Mouse (Mus musculus) cerebellum, postnatal 36 days (tissue): ENCODE measurements around the gene L3mbtl3.

ENCODE experiments used
- DNase-seq, 2 experiments: peaks; one replicate each; pipeline ENCODE4 v3.0.0; 2021 to 2022; ENCODE audit warnings: mixed read lengths in 2 of 2

Gene L3mbtl3

DNA sequence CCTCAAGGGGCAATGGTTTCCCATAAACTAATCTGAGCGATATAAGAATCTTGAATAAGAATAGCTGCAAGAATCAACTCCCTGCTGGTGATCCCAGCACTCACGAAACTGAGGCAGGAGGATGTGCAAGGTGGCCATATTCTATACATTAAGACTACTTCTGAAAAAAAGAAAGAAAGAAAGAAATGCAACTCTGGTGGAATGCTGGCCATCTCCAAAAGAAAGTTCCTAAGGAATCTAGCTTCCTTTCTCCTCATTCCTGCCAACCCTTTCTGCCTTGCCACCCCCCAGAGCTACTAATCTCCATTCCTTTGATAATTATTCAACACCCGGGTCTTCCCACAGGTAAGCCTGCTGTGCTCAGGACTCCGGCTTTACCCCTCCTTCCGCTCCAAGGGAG, 41.8 kb downstream of the L3mbtl3 start:
- DNase-seq = no peak

DNA sequence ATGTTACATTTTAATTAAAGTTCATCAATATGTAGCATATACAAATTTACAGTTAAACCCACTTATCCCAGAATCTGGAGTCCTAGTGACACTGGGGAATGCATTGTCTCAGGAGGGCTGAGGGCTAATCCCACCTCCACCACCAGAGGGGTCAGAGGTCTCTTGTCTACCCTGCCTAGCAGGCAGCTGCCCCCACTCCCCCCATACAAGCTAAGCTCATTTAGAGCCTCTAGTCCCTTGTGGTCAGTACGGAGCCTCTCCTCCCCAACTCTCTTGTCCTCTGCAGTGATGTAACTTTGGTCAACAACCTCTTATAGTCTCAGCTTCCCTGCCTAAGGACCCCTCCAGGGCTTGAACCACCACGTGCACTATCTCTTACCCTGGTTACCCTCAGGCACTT, 43.0 kb downstream of the L3mbtl3 start:
- DNase-seq = no peak

DNA sequence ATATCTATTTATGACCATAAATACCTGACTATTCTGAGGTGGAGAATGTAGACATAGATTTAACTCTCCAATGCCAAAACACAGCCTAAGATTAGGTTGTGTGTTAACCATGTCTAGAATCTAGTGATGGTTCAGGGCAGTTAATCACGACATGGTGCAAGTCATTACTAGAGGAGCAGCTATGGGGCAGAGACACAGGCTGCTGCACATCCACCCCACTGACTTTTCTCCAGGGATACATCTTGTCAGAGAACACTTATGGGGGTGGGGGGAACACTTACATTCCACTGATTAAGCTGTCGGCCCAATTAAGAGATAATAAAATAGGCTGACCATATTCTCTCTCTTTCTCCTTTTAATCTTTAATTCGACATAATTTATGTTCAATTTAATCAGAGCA, 46.9 kb downstream of the L3mbtl3 start:
- no peak for DNase-seq

DNA sequence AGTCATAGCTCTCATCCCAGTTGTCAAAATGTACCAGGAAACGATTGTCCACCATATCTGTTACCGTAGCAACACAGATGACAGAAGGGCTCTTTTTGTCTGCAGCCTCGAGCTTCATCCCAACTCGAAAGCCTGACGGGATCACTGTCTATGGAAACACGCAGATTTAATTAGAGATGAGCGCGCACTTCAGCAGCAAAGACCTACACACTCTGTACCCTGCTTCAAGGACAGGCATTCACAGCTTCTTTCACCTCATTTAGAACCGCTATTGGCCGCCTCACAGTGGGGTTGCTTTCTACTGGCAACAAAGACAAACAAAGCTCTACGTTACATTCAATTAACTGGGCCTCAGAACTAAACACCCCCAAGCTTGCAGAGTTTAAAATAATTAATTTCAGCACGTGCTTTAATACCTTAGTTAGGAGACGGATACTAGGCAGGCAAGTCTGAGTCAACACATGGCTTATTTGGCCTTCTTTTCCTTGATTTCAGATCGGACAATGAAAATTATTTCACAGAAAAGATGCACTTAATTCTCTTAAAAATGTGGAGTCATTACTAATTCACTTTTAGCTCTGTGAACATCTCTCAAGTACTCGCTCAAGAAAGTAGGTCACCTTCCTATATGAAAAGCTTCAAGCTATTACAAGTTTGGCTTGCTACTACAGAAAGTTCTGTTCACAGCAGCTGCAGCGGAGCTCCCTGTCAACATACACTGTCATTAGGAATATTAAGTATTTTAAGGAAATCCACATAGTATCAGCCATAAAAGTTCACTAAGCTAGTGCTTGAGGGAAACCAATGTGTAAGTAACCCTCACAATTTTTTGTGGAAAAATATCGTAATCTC, 47.9 kb downstream of the L3mbtl3 start:
- no peak for DNase-seq

DNA sequence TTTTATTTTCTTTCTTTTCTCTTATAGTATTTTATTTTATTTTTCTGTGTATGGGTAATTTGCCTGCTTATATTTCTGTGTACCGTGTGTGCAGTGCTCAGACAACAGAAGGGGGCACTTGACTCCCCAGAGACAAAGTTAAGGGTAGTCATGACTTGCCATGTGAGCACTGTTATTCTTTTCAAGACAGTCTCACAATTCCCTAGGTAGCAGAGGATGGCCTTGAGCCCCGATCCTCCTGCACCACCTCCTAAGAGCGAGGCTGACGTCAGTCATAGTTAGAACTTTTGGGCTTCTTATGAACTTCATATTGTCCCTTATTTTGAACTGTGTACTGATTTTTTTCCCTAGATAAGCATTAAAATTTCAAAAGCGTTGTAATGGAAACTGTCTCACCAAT, 48.5 kb downstream of the L3mbtl3 start:
- DNase-seq = no peak

DNA sequence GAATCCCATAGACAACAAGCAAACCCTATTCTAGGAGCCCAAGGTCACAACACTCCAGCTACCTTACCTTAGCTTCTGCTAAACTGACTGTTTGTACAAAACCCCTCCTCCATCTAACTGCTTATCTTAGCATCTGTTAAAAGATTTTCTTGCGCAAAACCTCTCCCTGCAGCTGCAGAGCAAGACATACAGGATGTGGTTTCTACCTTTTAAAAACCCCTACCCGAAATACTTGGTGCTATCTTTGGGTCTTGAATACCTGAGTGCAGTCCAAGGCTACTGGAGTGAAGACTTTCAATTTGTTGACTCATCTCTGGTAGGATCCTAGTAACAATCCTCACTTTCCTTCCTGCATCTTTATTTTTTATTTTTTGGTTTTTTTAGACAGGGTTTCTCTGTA, 50.5 kb downstream of the L3mbtl3 start:
- DNase-seq = no peak

DNA sequence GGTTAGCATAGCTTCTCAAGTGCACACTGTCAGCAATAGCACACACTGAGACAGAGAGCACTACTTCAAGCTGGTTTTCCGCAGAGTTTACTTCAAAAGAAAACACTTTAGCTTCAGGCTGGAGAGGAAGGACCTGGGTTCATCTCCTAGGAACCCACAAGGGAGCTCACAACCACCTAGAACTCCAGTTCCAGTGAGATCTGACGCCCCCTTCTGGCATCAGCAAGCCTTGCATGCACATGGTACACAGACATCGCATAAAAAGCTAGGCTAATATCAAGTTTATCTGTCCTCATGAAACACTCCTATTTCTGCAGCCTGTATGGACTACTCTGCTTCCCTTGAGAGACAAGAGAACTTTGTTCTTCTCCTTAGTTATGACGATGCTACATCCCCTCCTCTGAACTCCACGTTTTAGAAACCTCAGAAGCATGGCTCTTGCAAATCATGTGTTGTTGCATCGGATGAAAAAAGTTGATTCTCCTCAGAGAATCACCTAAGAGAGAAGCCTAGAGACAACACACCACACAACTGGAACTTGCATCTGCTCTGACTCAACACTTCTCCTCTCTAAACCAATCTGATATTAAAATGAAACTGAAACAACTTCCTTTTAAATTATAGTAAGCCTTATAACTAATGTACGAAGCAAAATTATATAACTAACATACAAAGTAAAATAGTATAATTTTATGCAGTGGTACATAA, 53.3 kb downstream of the L3mbtl3 start:
- DNase-seq = no peak

DNA sequence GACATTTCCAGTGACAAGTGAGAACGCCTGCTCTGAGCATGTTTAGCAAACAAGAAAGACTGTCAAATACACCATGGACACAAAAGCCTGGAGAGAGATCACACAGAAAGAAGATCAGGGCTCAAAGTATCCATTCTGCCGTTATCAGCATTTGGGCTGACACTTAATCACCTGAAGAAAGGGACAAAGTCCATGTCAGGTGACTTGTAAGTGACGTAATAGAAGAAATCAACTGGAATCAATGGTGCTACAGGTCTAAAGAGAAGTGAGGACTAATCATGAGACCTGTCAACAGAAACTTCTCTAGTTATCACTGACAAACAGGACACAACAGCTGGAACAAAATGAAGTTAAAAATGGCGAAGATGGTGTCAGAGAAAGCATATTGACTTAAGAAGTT, 55.1 kb downstream of the L3mbtl3 start:
- DNase-seq = no peak

DNA sequence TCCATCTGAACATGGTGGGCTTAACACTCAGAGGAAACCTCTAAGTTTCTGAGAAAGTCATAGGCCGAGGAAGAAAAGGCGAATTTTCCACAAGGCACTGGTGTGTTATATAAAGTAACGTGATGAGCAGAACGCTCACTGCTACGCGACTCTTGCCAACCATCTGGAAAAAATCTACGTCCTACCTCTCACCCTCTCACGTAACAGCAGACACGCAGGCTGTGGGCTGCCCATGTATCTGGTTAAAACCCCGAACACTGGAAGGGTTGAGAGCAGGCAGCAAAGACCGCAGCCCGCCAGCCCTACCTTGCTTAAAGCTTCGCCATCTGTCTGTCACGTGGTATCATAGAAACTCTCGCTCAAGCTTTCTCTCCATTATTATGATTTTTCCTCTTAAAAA, 61.4 kb downstream of the L3mbtl3 start:
- DNase-seq = no peak

DNA sequence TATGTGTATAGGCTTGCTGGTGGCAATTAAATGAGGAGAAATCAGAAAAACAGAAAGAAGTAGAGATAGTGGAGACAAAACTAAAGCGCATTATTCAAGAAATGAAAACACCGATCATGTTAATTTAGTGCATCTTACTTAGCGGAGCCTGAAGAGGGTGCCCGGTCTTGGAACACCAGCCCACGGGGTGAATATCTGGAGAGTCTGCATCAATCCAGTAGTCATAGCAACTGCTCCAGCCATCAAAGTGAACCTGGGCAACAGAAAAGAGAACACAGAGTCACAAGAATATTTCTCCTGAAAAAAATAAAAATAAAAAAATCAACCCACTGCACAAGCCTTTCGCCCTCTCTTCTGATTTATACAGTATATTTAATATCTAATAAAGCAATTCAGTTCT, 72.3 kb downstream of the L3mbtl3 start:
- DNase-seq = no peak

DNA sequence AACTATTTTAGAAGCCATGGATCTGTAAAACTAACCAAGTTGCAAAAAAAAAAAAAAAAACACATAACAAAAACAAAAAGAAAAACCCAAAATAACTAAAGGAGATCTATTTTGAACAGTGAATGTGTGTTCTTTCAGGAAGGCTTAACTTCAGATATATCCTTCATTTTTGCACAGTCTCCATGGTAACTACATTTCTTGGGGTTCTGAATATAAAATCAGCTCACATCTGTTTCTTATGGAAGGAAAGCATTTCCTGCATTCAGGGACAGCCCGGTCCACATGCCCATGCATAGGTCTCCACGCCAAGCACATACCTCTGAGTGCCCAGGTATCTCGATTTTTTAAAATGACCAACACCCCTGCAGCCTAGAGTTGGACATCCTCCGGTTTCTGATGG, 73.4 kb downstream of the L3mbtl3 start:
- DNase-seq = no peak

DNA sequence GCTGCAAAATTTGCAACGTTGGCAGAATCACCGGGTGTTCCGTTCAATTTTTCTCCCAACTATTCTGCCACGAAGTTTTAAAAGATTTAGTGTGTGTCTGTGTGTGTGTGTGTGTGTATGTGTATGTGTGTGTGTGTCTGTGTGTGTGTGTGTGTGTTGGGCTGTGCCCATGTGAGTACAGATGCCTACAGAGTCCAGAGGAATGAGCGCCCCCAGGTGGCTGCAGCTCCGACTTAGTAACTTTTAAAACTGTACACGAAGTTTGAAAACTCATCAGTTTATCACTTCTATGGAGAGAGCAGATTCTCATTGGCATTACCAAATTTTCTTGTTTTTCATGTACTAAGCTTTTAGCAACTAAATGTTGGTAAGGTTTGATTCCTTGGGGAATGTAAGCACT, 78.1 kb downstream of the L3mbtl3 start:
- DNase-seq = no peak

DNA sequence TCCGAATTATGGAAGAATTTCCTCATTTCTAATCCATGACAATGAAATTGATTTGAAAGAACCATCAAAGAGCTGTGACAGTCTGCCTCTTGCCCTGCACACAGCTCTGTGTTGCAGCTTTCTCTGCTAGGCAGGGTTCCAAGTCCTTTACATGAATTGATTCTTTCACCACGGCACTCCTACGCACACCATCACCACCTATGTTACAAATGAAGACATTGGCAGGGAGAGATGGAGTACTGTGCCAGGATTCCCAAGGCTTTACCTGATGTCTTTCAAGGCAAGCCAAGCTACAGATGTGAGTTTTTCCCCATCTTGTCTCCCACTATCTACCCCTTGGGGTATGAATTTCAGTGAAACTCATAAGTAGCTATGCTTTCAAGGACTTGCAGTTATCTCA, 78.6 kb downstream of the L3mbtl3 start:
- DNase-seq = no peak

DNA sequence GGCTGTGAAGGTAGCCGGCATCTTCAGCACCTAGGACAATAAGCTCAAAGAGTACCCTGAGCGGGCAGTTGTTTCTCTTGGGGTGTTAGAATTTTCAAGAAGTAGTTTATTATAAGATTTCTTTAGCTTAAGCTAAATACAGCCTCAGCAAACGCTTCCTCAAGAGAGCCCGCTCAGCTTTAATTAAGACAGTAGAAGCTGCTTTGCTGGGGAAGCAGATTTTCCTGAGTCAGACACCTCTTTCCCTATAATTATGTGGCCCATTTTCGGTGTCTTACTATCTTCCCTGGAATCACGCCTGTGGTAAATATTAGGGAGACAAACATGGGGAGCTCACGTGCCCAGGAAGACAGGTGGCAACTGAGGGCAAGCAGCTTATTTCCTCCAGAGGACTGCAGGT, 88.6 kb downstream of the L3mbtl3 start:
- no peak for DNase-seq

DNA sequence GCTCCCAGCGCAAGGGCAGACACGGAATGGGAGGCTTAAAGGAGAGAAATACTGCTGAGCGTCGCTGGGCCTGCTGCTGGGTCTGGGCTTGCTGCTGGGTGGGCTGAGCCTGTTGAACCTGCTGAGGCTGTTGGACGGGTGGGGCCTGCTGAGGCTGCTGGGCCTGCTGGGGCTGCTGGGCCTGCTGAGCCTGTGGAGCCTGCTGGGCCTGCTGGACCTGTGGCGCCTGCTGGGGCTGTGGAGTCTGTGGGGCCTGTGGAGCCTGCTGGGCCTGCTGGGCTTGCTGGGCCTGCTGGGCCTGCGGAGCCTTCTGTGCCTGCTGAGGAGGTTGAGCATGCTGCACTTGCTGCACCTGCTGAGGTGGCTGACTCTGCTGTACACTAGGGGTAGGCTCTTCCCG, 95.8 kb downstream of the L3mbtl3 start:
- DNase-seq = peak in 1 of 2 experiments; percentile 1

DNA sequence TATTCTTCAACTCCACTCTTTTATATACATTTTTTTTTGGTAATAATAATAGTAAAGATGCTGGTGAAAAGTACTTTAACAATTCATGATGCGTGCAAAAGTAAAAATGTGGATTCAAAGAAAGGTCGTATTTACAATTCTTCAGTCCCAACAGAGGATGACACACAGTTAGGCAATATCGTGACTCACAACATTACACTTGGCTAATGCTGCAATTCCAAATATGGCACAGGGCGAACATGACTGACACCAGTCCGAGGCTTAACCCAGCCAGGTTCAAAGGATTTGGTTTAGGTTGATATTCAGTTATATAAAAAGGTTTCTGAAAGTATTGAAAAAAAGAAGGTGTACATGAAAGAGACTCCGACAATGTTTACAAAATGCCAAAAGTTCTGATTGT, 100.4 kb downstream of the L3mbtl3 start:
- DNase-seq = no peak

DNA sequence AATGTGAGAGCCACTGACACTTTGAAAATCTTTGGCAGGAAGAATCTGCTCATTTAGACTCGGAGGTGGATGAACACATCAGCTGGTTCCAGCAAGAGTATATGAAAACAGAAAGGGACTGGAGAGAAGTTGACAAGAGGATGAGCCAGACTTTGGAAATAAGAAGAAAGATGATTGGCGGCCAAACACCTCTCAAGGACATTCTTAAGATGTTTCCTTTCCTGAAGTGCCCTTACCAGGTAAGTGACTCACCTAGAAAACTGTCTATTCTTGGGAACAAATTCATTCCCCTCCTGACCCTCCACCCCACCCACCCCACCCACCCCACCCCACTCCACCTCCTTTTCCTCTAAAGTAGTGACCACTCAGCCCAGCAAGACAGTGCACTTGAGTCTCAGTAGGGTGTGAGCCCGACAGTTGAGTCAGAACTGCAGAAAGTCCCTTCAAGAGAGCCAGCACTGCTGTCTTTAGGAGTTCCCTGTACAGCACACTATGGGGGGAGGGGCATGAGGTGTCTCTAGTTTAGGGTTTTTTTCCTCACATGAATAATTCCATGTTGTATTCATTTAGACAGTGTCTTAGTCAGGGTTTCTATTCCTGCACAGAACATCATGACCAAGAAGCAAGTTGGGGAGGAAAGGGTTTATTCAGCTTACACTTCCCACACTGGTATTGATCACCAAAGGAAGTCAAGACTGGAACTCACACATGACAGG, 111.9 kb downstream of the L3mbtl3 start:
- DNase-seq = no peak

DNA sequence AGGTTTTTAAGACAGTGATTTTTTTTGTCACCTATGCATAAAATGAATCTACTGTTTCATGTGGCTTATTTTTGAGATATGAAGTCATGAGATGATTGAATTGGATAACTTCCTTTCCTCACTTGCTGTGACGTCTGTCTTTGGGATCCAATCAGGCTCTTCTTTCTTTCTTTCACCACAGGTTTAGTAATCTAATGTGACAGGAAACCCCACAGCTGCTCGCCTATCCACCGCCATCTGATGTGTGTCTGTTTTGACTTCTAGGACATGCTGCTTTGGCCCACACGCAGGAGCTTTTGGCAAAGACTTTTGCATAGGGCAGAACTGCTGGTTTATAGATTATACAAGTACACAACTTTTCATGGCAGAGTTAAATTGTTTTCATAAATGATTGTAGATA, 115.9 kb downstream of the L3mbtl3 start:
- DNase-seq = no peak

DNA sequence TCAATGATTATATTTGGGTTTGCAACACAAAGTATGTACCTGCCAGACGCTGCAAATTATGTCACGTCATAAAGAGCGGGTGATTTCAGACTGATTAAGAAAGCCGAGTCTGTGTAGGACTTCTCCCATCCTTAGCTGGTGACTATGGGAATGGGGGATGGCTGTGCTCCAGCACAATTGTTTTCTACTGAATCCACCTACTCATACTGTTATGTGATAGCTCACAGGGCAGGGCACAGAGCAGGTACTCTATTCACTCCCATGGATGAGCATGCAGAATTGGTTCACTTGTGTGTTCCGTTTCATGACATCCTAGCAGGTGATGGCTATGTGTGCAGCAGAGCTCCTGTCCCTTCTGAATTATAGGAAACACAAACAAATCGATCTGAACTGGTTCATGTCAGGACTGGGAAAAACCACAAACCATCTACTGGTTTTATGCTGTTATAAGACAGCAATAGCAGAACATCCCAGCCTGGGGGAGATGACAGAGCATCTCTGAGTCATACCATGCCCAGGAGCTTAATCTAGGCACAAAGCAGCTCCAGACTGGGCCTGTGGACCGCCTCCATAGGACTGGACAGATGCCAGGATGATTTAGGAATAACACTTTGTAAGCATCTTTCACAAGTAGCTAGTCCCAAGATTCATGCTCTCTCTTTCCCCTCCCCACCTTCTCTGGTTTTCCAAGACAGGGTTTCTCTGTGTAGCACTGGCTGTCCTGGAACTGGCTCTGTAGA, 126.2 kb downstream of the L3mbtl3 start:
- DNase-seq = no peak

DNA sequence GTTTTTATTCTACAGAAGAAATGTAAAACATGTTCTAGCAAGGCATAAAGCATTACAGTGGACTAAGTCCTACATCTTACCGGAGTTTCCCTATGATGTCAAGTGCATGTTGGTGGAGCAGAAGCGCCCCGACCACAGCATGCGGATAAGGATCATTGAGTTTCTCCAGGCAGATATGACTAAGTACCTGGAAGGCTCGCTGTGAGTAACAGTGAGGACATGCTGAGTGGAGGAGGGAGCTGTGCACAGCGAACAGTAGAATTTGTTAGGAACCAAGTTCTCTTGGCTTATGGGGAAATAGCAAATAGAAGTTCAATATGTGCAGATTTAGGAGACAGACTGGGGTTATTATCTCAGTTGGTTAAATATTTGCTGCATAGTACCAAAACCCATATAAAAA, 131.3 kb downstream of the L3mbtl3 start:
- no peak for DNase-seq

DNA sequence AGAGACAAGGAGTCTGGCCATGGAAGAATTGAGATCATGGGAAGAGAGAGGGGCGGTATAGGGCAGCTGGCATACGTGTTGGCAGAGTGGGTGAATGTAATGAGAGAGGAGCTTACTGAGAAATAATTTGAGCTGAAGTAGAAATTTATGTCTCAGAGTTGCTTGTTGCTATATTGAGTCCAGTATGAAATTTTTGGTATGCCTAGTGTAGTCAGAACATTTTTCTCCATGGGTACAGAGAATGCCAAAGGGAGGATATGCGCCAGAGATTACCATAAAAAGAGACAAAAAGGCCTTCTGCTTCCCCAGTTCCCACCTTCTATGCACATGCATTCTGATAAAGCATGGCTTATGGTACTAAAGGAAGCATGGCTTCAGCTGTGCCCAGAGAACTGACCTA, 132.6 kb downstream of the L3mbtl3 start:
- DNase-seq = no peak

DNA sequence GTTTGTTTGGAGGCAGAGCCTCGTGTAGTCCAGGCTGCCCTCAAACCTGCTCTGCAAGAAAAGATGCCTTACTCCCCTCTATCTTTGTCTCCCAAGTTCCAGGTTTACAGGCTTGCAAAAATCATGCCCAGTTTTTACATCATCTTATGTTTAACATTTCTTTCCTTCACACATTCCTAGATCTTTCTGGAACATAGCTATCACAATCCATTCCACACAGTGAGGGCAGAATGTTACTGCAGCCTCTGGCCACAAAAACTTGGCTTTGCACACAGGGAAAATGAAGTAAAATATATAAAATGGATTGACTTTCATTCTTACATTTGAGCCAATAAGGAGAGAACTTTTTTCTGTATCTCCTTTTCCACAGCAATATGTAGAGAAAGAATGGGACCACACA, 136.7 kb downstream of the L3mbtl3 start:
- no peak for DNase-seq

DNA sequence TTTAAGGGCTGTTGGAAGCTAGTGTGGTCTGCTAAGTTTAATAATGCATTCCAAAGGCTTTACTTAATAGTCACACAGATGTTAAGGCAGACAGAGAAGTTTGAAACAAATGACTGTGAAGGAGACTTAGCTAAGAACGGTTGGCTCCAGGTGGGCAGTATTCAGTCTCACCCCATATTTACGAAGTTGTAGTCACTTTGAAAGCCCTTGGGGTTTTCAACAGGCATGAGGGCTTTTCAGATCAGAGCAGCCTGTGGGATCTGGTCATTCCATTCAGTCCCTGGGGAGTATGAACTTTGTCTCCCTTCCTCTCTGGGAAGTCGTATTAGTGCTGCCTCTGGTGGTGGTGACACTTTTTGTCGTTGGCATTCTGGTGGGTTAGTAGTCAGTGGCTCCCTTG, 137.2 kb downstream of the L3mbtl3 start:
- no peak for DNase-seq
